Comparison of ENCODE assay signal across 24 mouse cellular contexts in the genomic region with DNA sequence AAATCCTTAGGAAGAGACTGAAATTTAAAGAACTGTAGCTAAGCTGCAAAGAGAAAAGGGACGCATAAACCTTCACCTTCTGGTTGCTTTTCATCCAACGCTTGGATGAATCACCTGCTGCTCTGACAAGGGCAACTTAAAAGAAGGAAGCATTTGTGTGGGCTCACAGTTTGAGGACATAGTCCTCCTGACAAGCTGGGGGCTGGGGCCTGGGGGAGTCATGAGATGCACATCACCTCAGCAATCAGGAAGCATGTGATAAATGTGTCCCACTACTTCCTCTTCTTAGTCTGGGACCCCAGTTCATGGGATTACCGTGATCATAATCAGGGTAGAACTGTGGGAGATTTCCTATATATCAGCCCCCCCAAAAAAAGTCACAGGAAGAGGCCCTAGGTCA.
"Had no signal": no experiment of that assay in that cellular context is flagged by ENCODE, and none has a peak within 500 bp of the region (broad histone marks: within the 10 kb centered on the region; RNA-seq: fewer than 3 reads in every experiment).

No protein-coding gene starts in this region.

- H3K4me3 ChIP-seq: kidney, embryonic 15.5 days; limb, embryonic 10.5 days; limb, embryonic 13.5 days; liver, embryonic 12.5 days; liver, embryonic 15.5 days; lung, embryonic 15.5 days; midbrain, embryonic 12.5 days; midbrain, embryonic 15.5 days; neural tube, embryonic 12.5 days; neural tube, embryonic 15.5 days; stomach, embryonic 15.5 days had no signal

- ATAC-seq: liver, embryonic 12.5 days; midbrain, embryonic 15.5 days had no signal

- DNase-seq: kidney, adult 11 months; kidney, adult 8-10 months; kidney, postnatal 10 days; kidney, postnatal 36 days; layer of hippocampus, postnatal 36 days; liver; lung, adult 18-20 months; lung, postnatal 10 days; lung, postnatal 36 days; right cerebral cortex, adult 18-20 months; right cerebral cortex, postnatal 14 days; spleen, adult 18-20 months; thymus, postnatal 25 days had no signal

- H3K27ac ChIP-seq: kidney, embryonic 15.5 days; limb, embryonic 10.5 days; limb, embryonic 13.5 days; liver, embryonic 12.5 days; liver, embryonic 15.5 days; lung, embryonic 15.5 days; midbrain, embryonic 12.5 days; midbrain, embryonic 15.5 days; neural tube, embryonic 12.5 days; neural tube, embryonic 15.5 days; stomach, embryonic 15.5 days had no signal

- H3K4me1 ChIP-seq: kidney, embryonic 15.5 days; limb, embryonic 10.5 days; limb, embryonic 13.5 days; liver, embryonic 12.5 days; liver, embryonic 15.5 days; lung, embryonic 15.5 days; midbrain, embryonic 12.5 days; midbrain, embryonic 15.5 days; neural tube, embryonic 12.5 days; neural tube, embryonic 15.5 days; stomach, embryonic 15.5 days had no signal
